In the genomic region with DNA sequence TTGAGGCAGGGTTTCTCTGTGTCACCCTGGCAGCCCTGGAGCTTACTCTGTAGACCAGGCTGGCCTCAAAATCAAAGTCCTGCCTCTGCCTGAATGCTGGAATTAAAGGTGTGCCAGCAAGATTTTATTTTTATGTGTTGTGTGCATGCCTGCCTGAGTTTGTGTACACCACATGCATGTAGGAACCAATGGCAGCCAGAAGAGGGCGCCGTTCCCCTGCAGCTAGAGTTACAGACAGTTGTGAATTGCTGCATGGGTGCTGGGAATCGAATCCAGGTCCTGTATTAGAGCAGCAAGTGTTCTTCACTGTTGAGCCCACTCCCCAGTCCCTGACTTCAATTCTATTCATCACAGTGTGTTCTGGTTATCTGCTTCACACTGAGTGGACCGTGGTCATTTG, we compare ENCODE assay signal across 22 mouse cellular contexts.
DNase-seq lines count a peak whose midpoint lies in the region; ATAC-seq and TF ChIP-seq lines count a peak whose summit lies in the region.
"Had no signal": no experiment of that assay in that cellular context is flagged by ENCODE, and none has a peak within 500 bp of the region (broad histone marks: within the 10 kb centered on the region; RNA-seq: fewer than 3 reads in every experiment).

No protein-coding gene starts in this region.

- CTCF ChIA-PET in Patski (lab: Charles Lee): no interaction called here

- H3K4me3 ChIP-seq in intestine, postnatal 0 days (ENCODE audit: low read depth, low read length): no peak overlapping the region
- H3K4me3 ChIP-seq in intestine, embryonic 15.5 days (replicated peaks): no peak overlapping the region
- H3K4me3 ChIP-seq in midbrain, postnatal 0 days (ENCODE audit: low read depth, low read length): no peak overlapping the region
- no peak overlapping the region for H3K4me3 ChIP-seq in midbrain, embryonic 16.5 days (ENCODE audit: low read depth, low read length)
- H3K4me3 ChIP-seq in kidney, adult 2 months (ENCODE audit: insufficient read depth, low read depth, low read length): no peak overlapping the region
- H3K4me3 ChIP-seq: embryonic facial prominence, embryonic 12.5 days; erythroblast, embryonic 14.5 days; heart, embryonic 13.5 days; left cerebral cortex, adult 2 months; lung, embryonic 15.5 days; midbrain, embryonic 13.5 days; myocyte had no signal

- ATAC-seq in intestine, postnatal 0 days: no peak
- no peak for ATAC-seq in intestine, embryonic 15.5 days
- no peak for ATAC-seq in midbrain, postnatal 0 days (ENCODE audit: low FRiP score)
- no peak for ATAC-seq in midbrain, embryonic 16.5 days
- no peak for ATAC-seq in Patski
- ATAC-seq: forebrain, embryonic 16.5 days; intestine, embryonic 16.5 days; midbrain, embryonic 13.5 days had no signal

- in situ Hi-C loops in Patski (cut with MboI; ENCODE audit: low pct_unique_long_range_greater_than_20kb): no loop called here

- no peak overlapping the region for H3K9ac ChIP-seq in intestine, postnatal 0 days (ENCODE audit: low read depth, low read length)
- H3K9ac ChIP-seq in intestine, embryonic 15.5 days: no peak overlapping the region
- no peak overlapping the region for H3K9ac ChIP-seq in midbrain, postnatal 0 days (replicated peaks; ENCODE audit: low read length, poor library complexity, severe bottlenecking)
- H3K9ac ChIP-seq in midbrain, embryonic 16.5 days (ENCODE audit: low read depth, low read length): no peak overlapping the region
- H3K9ac ChIP-seq: embryonic facial prominence, embryonic 12.5 days; heart, embryonic 13.5 days; hindbrain, embryonic 14.5 days; lung, embryonic 15.5 days; midbrain, embryonic 13.5 days had no signal

- 87% methylated on average over 4 of the region's 4 CpGs for WGBS in intestine, postnatal 0 days
- WGBS in intestine, embryonic 15.5 days: 77% methylated on average over 4 of the region's 4 CpGs
- 76% methylated on average over 4 of the region's 4 CpGs for WGBS in midbrain, postnatal 0 days
- WGBS in midbrain, embryonic 16.5 days: 80% methylated on average over 4 of the region's 4 CpGs
- WGBS in kidney, adult 2 months: 82% methylated on average over 4 of the region's 4 CpGs

- peak; percentile 48 for TF ChIP-seq CTCF in intestine, postnatal 0 days (IDR thresholded peaks at IDR 0.05; ENCODE audit: low read depth)
- TF ChIP-seq CTCF in midbrain, postnatal 0 days (IDR thresholded peaks at IDR 0.05): peak; percentile 23
- TF ChIP-seq CTCF in Patski (IDR thresholded peaks at IDR 0.05): peak; percentile 38
- TF ChIP-seq CTCF in kidney, adult 2 months (conservative IDR thresholded peaks at IDR 0.05; ENCODE audit: insufficient read depth, insufficient read length, low read depth, low read length): no peak

- H3K4me1 ChIP-seq in intestine, postnatal 0 days (replicated peaks; ENCODE audit: control insufficient read depth, insufficient read depth, low read length): no peaks in the 10 kb centered on the region
- H3K4me1 ChIP-seq in intestine, embryonic 15.5 days (replicated peaks): 0 out of 2 replicates have a peak, but pooled peaks cover 2% of the 10 kb centered on the region
- no peaks in the 10 kb centered on the region for H3K4me1 ChIP-seq in midbrain, postnatal 0 days (ENCODE audit: insufficient read depth, low read length)
- H3K4me1 ChIP-seq in midbrain, embryonic 16.5 days (ENCODE audit: control insufficient read depth, insufficient read depth, low read length): no peaks in the 10 kb centered on the region
- no peaks in the 10 kb centered on the region for H3K4me1 ChIP-seq in kidney, adult 2 months (ENCODE audit: control insufficient read depth, insufficient read depth, low read length)
- H3K4me1 ChIP-seq: lung, embryonic 15.5 days; midbrain, embryonic 13.5 days had no signal

- H3K4me2 ChIP-seq in intestine, postnatal 0 days (replicated peaks; ENCODE audit: low read depth): no peak overlapping the region
- H3K4me2 ChIP-seq in intestine, embryonic 15.5 days (replicated peaks): no peak overlapping the region
- H3K4me2 ChIP-seq in midbrain, postnatal 0 days (ENCODE audit: low read depth, low read length, poor library complexity, severe bottlenecking): no peak overlapping the region
- no peak overlapping the region for H3K4me2 ChIP-seq in midbrain, embryonic 16.5 days (ENCODE audit: low read length)
- H3K4me2 ChIP-seq: embryonic facial prominence, embryonic 12.5 days; heart, embryonic 13.5 days; hindbrain, embryonic 14.5 days; lung, embryonic 15.5 days; midbrain, embryonic 13.5 days had no signal

- H3K27ac ChIP-seq in intestine, postnatal 0 days (ENCODE audit: low read depth, low read length): no peak overlapping the region
- H3K27ac ChIP-seq in intestine, embryonic 15.5 days: no peak overlapping the region
- H3K27ac ChIP-seq in midbrain, postnatal 0 days (ENCODE audit: low read depth, low read length): no peak overlapping the region
- H3K27ac ChIP-seq in midbrain, embryonic 16.5 days (ENCODE audit: low read length): no peak overlapping the region
- no peak overlapping the region for H3K27ac ChIP-seq in kidney, adult 2 months (ENCODE audit: insufficient read depth, low read depth, low read length)
- H3K27ac ChIP-seq: embryonic facial prominence, embryonic 12.5 days; heart, embryonic 13.5 days; hindbrain, embryonic 14.5 days; left cerebral cortex, adult 2 months; lung, embryonic 15.5 days; midbrain, embryonic 13.5 days had no signal

- H3K9me3 ChIP-seq in intestine, postnatal 0 days (ENCODE audit: control insufficient read depth): no peaks in the 10 kb centered on the region
- no peaks in the 10 kb centered on the region for H3K9me3 ChIP-seq in intestine, embryonic 15.5 days
- H3K9me3 ChIP-seq in midbrain, postnatal 0 days (ENCODE audit: low read length): no peaks in the 10 kb centered on the region
- H3K9me3 ChIP-seq in midbrain, embryonic 16.5 days (replicated peaks; ENCODE audit: control insufficient read depth, low read length, poor library complexity, severe bottlenecking): no peaks in the 10 kb centered on the region
- H3K9me3 ChIP-seq: embryonic facial prominence, embryonic 12.5 days; heart, embryonic 13.5 days; lung, embryonic 15.5 days had no signal

- no peak for DNase-seq in midbrain, postnatal 0 days (ENCODE audit: low spot score)
- no peak for DNase-seq in Patski (ENCODE audit: low read depth, low spot score)
- no peak for DNase-seq in embryo, embryonic 10 days (ENCODE audit: low spot score)
- no peak for DNase-seq in kidney, adult 2 months
- DNase-seq: adrenal gland, adult 2 months; cerebellum, adult 9-10 months; left cerebral cortex, postnatal 4 days; liver; thymus, adult 2 months had no signal

- POLR2A ChIA-PET in Patski (lab: Charles Lee): no interaction called here

- no peaks in the 10 kb centered on the region for H3K27me3 ChIP-seq in intestine, postnatal 0 days (replicated peaks; ENCODE audit: control insufficient read depth, insufficient read depth, low read length)
- H3K27me3 ChIP-seq in intestine, embryonic 15.5 days (replicated peaks): no peaks in the 10 kb centered on the region
- H3K27me3 ChIP-seq in midbrain, postnatal 0 days (ENCODE audit: insufficient read depth, low read length): no peaks in the 10 kb centered on the region
- H3K27me3 ChIP-seq in midbrain, embryonic 16.5 days (ENCODE audit: control insufficient read depth, insufficient read depth, low read depth, low read length): no peaks in the 10 kb centered on the region
- no peaks in the 10 kb centered on the region for H3K27me3 ChIP-seq in Patski
- H3K27me3 ChIP-seq in kidney, adult 2 months (replicated peaks; ENCODE audit: control insufficient read depth, insufficient read depth, low read length): no peaks in the 10 kb centered on the region
- H3K27me3 ChIP-seq: embryonic facial prominence, embryonic 12.5 days; lung, embryonic 15.5 days; midbrain, embryonic 13.5 days had no signal

- no peaks in the 10 kb centered on the region for H3K36me3 ChIP-seq in intestine, postnatal 0 days (ENCODE audit: control insufficient read depth, insufficient read depth)
- no peaks in the 10 kb centered on the region for H3K36me3 ChIP-seq in intestine, embryonic 15.5 days
- no peaks in the 10 kb centered on the region for H3K36me3 ChIP-seq in midbrain, postnatal 0 days (ENCODE audit: insufficient read depth, low read length)
- no peaks in the 10 kb centered on the region for H3K36me3 ChIP-seq in midbrain, embryonic 16.5 days (ENCODE audit: control insufficient read depth, insufficient read depth, low read length)
- no peaks in the 10 kb centered on the region for H3K36me3 ChIP-seq in kidney, adult 2 months (ENCODE audit: control insufficient read depth, insufficient read depth, low read length)
- H3K36me3 ChIP-seq: embryonic facial prominence, embryonic 12.5 days; heart, embryonic 13.5 days; lung, embryonic 15.5 days; midbrain, embryonic 13.5 days had no signal

- no peak for TF ChIP-seq POLR2A in kidney, adult 2 months (IDR thresholded peaks at IDR 0.05; ENCODE audit: low read depth, low read length)
